Mouse (Mus musculus): ENCODE results near the gene Mau2. TPM values are rescaled to one million over a fixed set of nuclear protein-coding genes. Genes with fewer than 3 reads are reported as not detected.

Gene Mau2
- polyA plus RNA-seq, 1 experiment from 2014 or later, result 23.6 TPM

DNA sequence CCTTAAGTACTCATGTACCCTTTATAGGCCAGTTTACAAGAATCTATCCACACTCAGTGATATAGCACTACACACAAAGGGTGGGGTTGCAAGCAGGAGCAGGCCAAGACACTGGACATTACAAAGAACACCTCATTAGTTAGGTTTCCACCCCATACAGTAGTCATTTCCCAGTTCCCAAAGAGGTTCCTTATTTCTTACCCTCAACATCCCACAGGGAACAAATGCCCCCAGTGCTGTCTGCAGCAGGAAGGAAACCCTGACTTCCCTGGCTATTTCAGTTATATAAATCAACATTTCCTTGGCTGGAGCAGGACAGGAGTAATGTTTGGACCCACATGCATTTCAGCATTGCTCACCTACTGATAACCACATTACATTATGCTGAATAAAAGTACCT lies 54.8 kb downstream of the Mau2 start:
- TF ChIP-seq CTCF (IDR thresholded peaks at IDR 0.05; ENCODE audit: low read depth), result no peak
- Histone ChIP-seq H3K9me3 (ENCODE audit: control insufficient read depth) (no peaks in the 10 kb centered on the region), H3K9ac (ENCODE audit: low read depth, low read length) (no peak overlapping the region), H3K27ac (ENCODE audit: low read depth, low read length) (no peak overlapping the region), H3K4me2 (replicated peaks; ENCODE audit: low read depth) (no peak overlapping the region), H3K4me1 (replicated peaks; ENCODE audit: control insufficient read depth, insufficient read depth, low read length) (no peaks in the 10 kb centered on the region), H3K36me3 (ENCODE audit: control insufficient read depth, insufficient read depth) (no peaks in the 10 kb centered on the region), H3K4me3 (ENCODE audit: low read depth, low read length) (no peak overlapping the region), H3K27me3 (replicated peaks; ENCODE audit: control insufficient read depth, insufficient read depth, low read length) (no peaks in the 10 kb centered on the region)
- ATAC-seq, result no peak

- no peak for ATAC-seq
- Histone ChIP-seq H3K9me3 (ENCODE audit: control insufficient read depth) (no peaks in the 10 kb centered on the region), H3K27me3 (replicated peaks; ENCODE audit: control insufficient read depth, insufficient read depth, low read length) (no peaks in the 10 kb centered on the region), H3K36me3 (ENCODE audit: control insufficient read depth, insufficient read depth) (no peaks in the 10 kb centered on the region), H3K27ac (ENCODE audit: low read depth, low read length) (no peak overlapping the region), H3K4me2 (replicated peaks; ENCODE audit: low read depth) (no peak overlapping the region), H3K4me3 (ENCODE audit: low read depth, low read length) (no peak overlapping the region), H3K4me1 (replicated peaks; ENCODE audit: control insufficient read depth, insufficient read depth, low read length) (no peaks in the 10 kb centered on the region), H3K9ac (ENCODE audit: low read depth, low read length) (no peak overlapping the region)
- no peak for TF ChIP-seq CTCF (IDR thresholded peaks at IDR 0.05; ENCODE audit: low read depth)
- WGBS, result 86% methylated on average over 2 of the region's 2 CpGs
Observed at GRCm38 (mm10) chr8:69984876-69985553, 57.5 kb downstream of the Mau2 start.

GRCm38 (mm10) chr8:69978456-69978855 lies 64.1 kb downstream of the Mau2 start:
- Histone ChIP-seq H3K4me1 (replicated peaks; ENCODE audit: control insufficient read depth, insufficient read depth, low read length) (no peaks in the 10 kb centered on the region), H3K27me3 (replicated peaks; ENCODE audit: control insufficient read depth, insufficient read depth, low read length) (no peaks in the 10 kb centered on the region), H3K9ac (ENCODE audit: low read depth, low read length) (no peak overlapping the region), H3K27ac (ENCODE audit: low read depth, low read length) (no peak overlapping the region), H3K4me3 (ENCODE audit: low read depth, low read length) (no peak overlapping the region), H3K4me2 (replicated peaks; ENCODE audit: low read depth) (no peak overlapping the region), H3K36me3 (ENCODE audit: control insufficient read depth, insufficient read depth) (no peaks in the 10 kb centered on the region), H3K9me3 (ENCODE audit: control insufficient read depth) (no peaks in the 10 kb centered on the region)
- 91% methylated on average over 4 of the region's 4 CpGs for WGBS
- TF ChIP-seq CTCF (IDR thresholded peaks at IDR 0.05; ENCODE audit: low read depth), result no peak
- no peak for ATAC-seq

GRCm38 (mm10) chr8:69974806-69975205 lies 67.7 kb downstream of the Mau2 start:
- Histone ChIP-seq H3K27ac (ENCODE audit: low read depth, low read length) (peak overlapping the region; percentile 97), H3K9me3 (ENCODE audit: control insufficient read depth) (no peaks in the 10 kb centered on the region), H3K27me3 (replicated peaks; ENCODE audit: control insufficient read depth, insufficient read depth, low read length) (no peaks in the 10 kb centered on the region), H3K4me3 (ENCODE audit: low read depth, low read length) (peak overlapping the region; percentile 83), H3K36me3 (ENCODE audit: control insufficient read depth, insufficient read depth) (no peaks in the 10 kb centered on the region; the same call in 1 of the 2 replicates), H3K9ac (ENCODE audit: low read depth, low read length) (peak overlapping the region; percentile 96), H3K4me1 (replicated peaks; ENCODE audit: control insufficient read depth, insufficient read depth, low read length) (peaks cover 15% of the 10 kb centered on the region; the same call in 1 of the 2 replicates), H3K4me2 (replicated peaks; ENCODE audit: low read depth) (peak overlapping the region; percentile 73)
- 23% methylated on average over 5 of the region's 5 CpGs for WGBS
- TF ChIP-seq CTCF (IDR thresholded peaks at IDR 0.05; ENCODE audit: low read depth), result no peak
- ATAC-seq, result 0 out of 2 replicates have a peak, but pooled peaks have one; percentile 0

DNA sequence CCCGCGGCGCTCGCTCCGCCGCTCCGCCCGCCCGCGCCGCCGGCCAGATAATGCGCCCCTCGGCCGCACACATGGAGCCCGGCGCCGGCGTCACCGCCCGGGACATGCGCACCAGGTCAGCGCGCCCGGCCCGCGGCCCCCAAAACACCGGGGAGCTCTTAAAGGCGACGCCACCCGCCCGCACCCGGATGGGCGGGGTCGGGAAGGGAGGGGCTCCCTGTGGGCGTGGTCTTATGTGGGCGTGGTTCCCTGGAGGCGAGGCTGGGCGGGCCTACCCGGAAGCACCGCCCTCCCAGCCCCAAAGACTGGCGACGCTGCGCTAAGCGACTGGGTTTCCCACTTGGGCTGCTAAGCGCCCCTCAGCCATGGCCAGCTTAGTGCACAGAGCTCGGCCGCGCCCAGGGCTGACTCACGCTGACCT lies 68.3 kb downstream of the Mau2 start:
- Histone ChIP-seq H3K4me2 (replicated peaks; ENCODE audit: low read depth) (peak overlapping the region; percentile 73), H3K9me3 (ENCODE audit: control insufficient read depth) (no peaks in the 10 kb centered on the region), H3K4me3 (ENCODE audit: low read depth, low read length) (peak overlapping the region; percentile 83), H3K9ac (ENCODE audit: low read depth, low read length) (peak overlapping the region; percentile 96), H3K27me3 (replicated peaks; ENCODE audit: control insufficient read depth, insufficient read depth, low read length) (no peaks in the 10 kb centered on the region), H3K4me1 (replicated peaks; ENCODE audit: control insufficient read depth, insufficient read depth, low read length) (peaks cover 15% of the 10 kb centered on the region; the same call in 1 of the 2 replicates), H3K27ac (ENCODE audit: low read depth, low read length) (peak overlapping the region; percentile 97), H3K36me3 (ENCODE audit: control insufficient read depth, insufficient read depth) (no peaks in the 10 kb centered on the region; the same call in 1 of the 2 replicates)
- no peak for TF ChIP-seq CTCF (IDR thresholded peaks at IDR 0.05; ENCODE audit: low read depth)
- peak; percentile 89 for ATAC-seq
- WGBS, result 0% methylated on average over 48 of the region's 50 CpGs

GRCm38 (mm10) chr8:69973442-69974161 lies 68.9 kb downstream of the Mau2 start:
- no peak for TF ChIP-seq CTCF (IDR thresholded peaks at IDR 0.05; ENCODE audit: low read depth)
- peak; percentile 9 for ATAC-seq
- Histone ChIP-seq H3K27ac (ENCODE audit: low read depth, low read length) (peak overlapping the region; percentile 97), H3K4me1 (replicated peaks; ENCODE audit: control insufficient read depth, insufficient read depth, low read length) (peaks cover 15% of the 10 kb centered on the region; the same call in 1 of the 2 replicates), H3K9ac (ENCODE audit: low read depth, low read length) (peak overlapping the region; percentile 96), H3K4me3 (ENCODE audit: low read depth, low read length) (peak overlapping the region; percentile 83), H3K9me3 (ENCODE audit: control insufficient read depth) (no peaks in the 10 kb centered on the region), H3K36me3 (ENCODE audit: control insufficient read depth, insufficient read depth) (no peaks in the 10 kb centered on the region; the same call in 1 of the 2 replicates), H3K4me2 (replicated peaks; ENCODE audit: low read depth) (peak overlapping the region; percentile 73), H3K27me3 (replicated peaks; ENCODE audit: control insufficient read depth, insufficient read depth, low read length) (no peaks in the 10 kb centered on the region)
- under 1% methylated on average over 56 of the region's 68 CpGs for WGBS
